Mouse (Mus musculus) right cerebral cortex, adult 2 months (tissue): ENCODE data around the gene Necab2.

Source experiments
- DNase-seq, 2 experiments: peaks; one replicate each; pipeline ENCODE4 v3.0.0; 2021 to 2022; ENCODE audit warnings: low spot score in 2 of 2

The Necab2 gene

DNA sequence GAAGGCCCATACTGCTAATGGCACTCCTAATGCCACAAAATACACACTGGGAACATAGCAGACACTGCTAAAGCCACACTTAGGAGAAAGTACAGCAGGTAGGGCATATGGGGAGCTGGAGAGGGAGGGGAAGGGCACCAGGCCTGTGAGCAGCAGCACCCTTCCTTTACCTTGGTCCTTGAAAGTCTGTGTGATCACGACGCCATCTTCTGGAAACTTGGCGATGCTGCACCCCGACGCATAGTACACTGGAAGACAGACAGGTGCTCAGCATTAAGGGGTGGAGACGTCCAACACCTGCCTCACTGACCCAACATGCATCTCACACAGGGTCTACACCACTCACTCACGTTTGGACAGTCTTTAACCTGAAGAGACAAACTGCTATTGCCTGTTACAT, 73.6 kb downstream of the Necab2 start:
- no peak for DNase-seq
